Mouse (Mus musculus): Measurements from ENCODE around the gene Ccdc88a. TPM values are rescaled to one million over a fixed set of nuclear protein-coding genes. Genes with fewer than 3 reads are reported as not detected.

The Ccdc88a gene
- polyA plus RNA-seq (2012; rRNA removed), result 13.4 and 16.1 TPM in 2 replicates

DNA sequence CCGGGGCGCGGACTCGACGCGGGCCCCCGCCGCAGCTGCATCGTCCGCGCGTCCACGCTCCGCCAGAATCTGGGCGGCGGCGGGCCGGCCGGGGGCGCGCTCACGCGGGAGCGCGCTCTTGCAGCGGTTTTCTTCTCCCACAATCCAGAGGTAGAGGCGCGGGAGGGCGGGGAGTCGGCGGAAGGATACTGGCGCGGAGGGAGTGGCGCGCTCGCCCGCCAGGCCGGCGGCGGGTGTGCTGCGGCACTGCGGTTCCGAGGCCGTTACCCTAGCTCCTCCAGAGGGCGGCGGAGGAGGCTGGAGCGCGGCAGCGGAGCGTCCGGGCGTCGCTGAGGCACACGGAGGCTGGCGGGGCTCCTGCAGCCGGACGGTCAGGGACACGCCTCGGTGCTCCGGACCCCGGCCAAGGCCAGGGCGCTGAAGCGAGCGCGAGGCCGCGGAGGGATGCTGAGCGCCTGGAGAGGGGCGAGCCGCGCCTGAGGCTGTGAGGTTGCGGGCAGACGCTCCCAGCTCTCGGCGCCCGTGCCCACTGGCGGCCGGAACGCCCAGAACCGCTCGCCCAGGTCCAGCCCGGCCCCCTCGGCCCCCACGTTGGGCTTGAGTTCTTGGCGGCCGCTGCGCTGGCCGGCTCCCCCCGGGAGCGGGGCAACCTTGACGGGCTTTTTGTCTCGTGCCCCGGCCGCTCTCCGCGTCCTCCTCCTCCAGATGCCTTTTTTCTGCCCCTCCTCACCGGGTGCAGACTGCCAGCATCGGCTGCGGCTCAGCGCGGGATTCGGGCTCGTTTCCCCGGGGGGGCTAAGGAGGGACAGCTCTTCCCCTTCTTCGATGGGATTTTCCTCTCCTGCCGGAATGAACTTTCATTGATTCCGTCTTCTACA lies at the start of gene Ccdc88a:
Ccdc88a (plus strand) TSS at position 263 of the 878 bp plus-strand sequence.
- peak within 1 kb of the TSS; percentile 92 for H3K4me3 ChIP-seq (ENCODE audit: control insufficient read depth, low read depth, low read length)
- TF ChIP-seq CTCF (IDR thresholded peaks at IDR 0.05; ENCODE audit: control insufficient read depth, insufficient read depth, insufficient replicate concordance, low read depth, low read length) (no peak), POLR2A (IDR thresholded peaks at IDR 0.05; ENCODE audit: control insufficient read depth, low read depth, low read length) (peak; percentile 91)
- H3K4me1 ChIP-seq (ENCODE audit: control insufficient read depth, insufficient read depth, low read length), result peaks cover 2% of the 10 kb centered on the region; the same call in 1 of the 2 replicates
- peak within 1 kb of the TSS; percentile 95 for H3K27ac ChIP-seq (ENCODE audit: control insufficient read depth, insufficient read depth, low read depth, low read length)
- no peaks in the 10 kb centered on the region for H3K36me3 ChIP-seq (ENCODE audit: control insufficient read depth, insufficient read depth, low read length)
- H3K27me3 ChIP-seq (ENCODE audit: control insufficient read depth, insufficient read depth, low read length), result no peaks in the 10 kb centered on the region

DNA sequence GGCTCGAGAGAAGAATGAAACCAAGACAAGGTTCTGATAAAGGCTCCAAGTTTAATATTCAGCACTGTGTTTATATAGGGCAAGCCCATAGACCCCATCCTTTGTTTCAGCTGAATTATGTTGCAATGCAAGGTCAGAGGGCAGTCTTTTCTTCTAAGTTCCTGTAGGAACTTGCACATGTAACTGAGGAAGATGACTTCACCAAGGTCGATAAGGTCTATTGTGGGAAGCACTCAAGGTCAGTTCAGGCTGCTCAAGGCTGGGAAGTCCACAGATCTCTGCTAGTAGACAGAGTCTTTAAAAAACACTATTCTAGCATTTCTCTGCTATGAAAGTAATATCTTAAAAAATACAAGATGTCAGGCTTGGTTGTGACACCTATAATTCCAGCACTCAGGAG lies 38.0 kb upstream of the Ccdc88a start:
- H3K27ac ChIP-seq (ENCODE audit: control insufficient read depth, insufficient read depth, low read depth, low read length), result no peak overlapping the region
- no peaks in the 10 kb centered on the region for H3K4me1 ChIP-seq (ENCODE audit: control insufficient read depth, insufficient read depth, low read length)
- no peaks in the 10 kb centered on the region for H3K36me3 ChIP-seq (ENCODE audit: control insufficient read depth, insufficient read depth, low read length)
- H3K4me3 ChIP-seq (ENCODE audit: control insufficient read depth, low read depth, low read length), result no peak overlapping the region
- TF ChIP-seq CTCF (IDR thresholded peaks at IDR 0.05; ENCODE audit: control insufficient read depth, insufficient read depth, insufficient replicate concordance, low read depth, low read length), result no peak
- TF ChIP-seq POLR2A (IDR thresholded peaks at IDR 0.05; ENCODE audit: control insufficient read depth, low read depth, low read length), result no peak
- H3K27me3 ChIP-seq (ENCODE audit: control insufficient read depth, insufficient read depth, low read length), result no peaks in the 10 kb centered on the region

- no peaks in the 10 kb centered on the region for H3K36me3 ChIP-seq (ENCODE audit: control insufficient read depth, insufficient read depth, low read length)
- no peak overlapping the region for H3K27ac ChIP-seq (ENCODE audit: control insufficient read depth, insufficient read depth, low read depth, low read length)
- H3K4me1 ChIP-seq (ENCODE audit: control insufficient read depth, insufficient read depth, low read length), result no peaks in the 10 kb centered on the region
- H3K27me3 ChIP-seq (ENCODE audit: control insufficient read depth, insufficient read depth, low read length), result no peaks in the 10 kb centered on the region
- H3K4me3 ChIP-seq (ENCODE audit: control insufficient read depth, low read depth, low read length), result no peak overlapping the region
- TF ChIP-seq CTCF (IDR thresholded peaks at IDR 0.05; ENCODE audit: control insufficient read depth, insufficient read depth, insufficient replicate concordance, low read depth, low read length), result no peak
- TF ChIP-seq POLR2A (IDR thresholded peaks at IDR 0.05; ENCODE audit: control insufficient read depth, low read depth, low read length), result no peak
Observed at GRCm38 (mm10) chr11:29341259-29341658, 32.2 kb upstream of the Ccdc88a start.

DNA sequence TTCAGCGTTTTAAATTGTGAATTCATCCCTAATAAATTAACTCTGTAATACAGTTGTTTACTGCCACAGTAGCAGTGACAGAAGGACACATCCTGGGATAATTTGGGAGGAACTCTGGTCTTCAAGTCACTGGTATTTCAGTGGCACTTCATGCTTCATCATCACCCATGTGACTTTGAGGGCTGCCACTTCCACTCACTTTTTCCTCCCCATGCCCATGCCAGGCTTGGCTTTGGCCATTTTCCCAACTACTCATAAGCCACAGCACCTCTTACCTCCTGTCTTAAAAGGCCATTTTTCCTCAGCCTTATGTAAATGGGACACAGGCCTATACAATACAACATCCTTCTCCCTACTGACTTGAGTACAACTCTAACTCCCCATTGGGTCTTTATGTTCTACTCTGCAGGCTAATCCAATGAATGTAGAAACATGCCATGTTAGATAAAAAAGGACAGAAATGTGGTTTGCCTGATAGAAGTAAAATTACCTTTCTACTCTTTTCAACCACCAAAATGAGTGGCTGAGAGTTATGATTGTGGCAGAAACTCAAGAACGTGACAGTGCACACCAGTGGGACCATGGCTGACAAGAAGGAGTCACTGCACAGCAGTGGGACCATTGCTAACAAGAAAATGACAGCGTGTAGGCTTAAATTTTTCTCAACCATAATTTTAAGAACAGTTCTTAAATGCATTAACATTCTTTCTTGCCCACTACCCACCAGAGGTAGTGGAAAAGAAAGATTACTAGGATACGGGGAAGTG lies 28.4 kb upstream of the Ccdc88a start:
- Histone ChIP-seq H3K36me3 (ENCODE audit: control insufficient read depth, insufficient read depth, low read length) (no peaks in the 10 kb centered on the region), H3K4me1 (ENCODE audit: control insufficient read depth, insufficient read depth, low read length) (no peaks in the 10 kb centered on the region), H3K27ac (ENCODE audit: control insufficient read depth, insufficient read depth, low read depth, low read length) (no peak overlapping the region)

GRCm38 (mm10) chr11:29345673-29346286 lies 27.7 kb upstream of the Ccdc88a start:
- Histone ChIP-seq H3K4me3 (ENCODE audit: control insufficient read depth, low read depth, low read length) (no peak overlapping the region), H3K36me3 (ENCODE audit: control insufficient read depth, insufficient read depth, low read length) (no peaks in the 10 kb centered on the region), H3K27me3 (ENCODE audit: control insufficient read depth, insufficient read depth, low read length) (no peaks in the 10 kb centered on the region), H3K4me1 (ENCODE audit: control insufficient read depth, insufficient read depth, low read length) (no peaks in the 10 kb centered on the region), H3K27ac (ENCODE audit: control insufficient read depth, insufficient read depth, low read depth, low read length) (no peak overlapping the region)
- no peak for TF ChIP-seq CTCF (IDR thresholded peaks at IDR 0.05; ENCODE audit: control insufficient read depth, insufficient read depth, insufficient replicate concordance, low read depth, low read length)
- TF ChIP-seq POLR2A (IDR thresholded peaks at IDR 0.05; ENCODE audit: control insufficient read depth, low read depth, low read length), result no peak

More for the DNA sequence above, 28.4 kb upstream of the Ccdc88a start:
- Histone ChIP-seq H3K4me3 (ENCODE audit: control insufficient read depth, low read depth, low read length) (no peak overlapping the region), H3K27me3 (ENCODE audit: control insufficient read depth, insufficient read depth, low read length) (no peaks in the 10 kb centered on the region)
- TF ChIP-seq POLR2A (IDR thresholded peaks at IDR 0.05; ENCODE audit: control insufficient read depth, low read depth, low read length) (no peak), CTCF (IDR thresholded peaks at IDR 0.05; ENCODE audit: control insufficient read depth, insufficient read depth, insufficient replicate concordance, low read depth, low read length) (no peak)

GRCm38 (mm10) chr11:29350891-29351290 lies 22.6 kb upstream of the Ccdc88a start:
- Histone ChIP-seq H3K27me3 (ENCODE audit: control insufficient read depth, insufficient read depth, low read length) (no peaks in the 10 kb centered on the region), H3K4me1 (ENCODE audit: control insufficient read depth, insufficient read depth, low read length) (no peaks in the 10 kb centered on the region), H3K4me3 (ENCODE audit: control insufficient read depth, low read depth, low read length) (no peak overlapping the region), H3K36me3 (ENCODE audit: control insufficient read depth, insufficient read depth, low read length) (no peaks in the 10 kb centered on the region), H3K27ac (ENCODE audit: control insufficient read depth, insufficient read depth, low read depth, low read length) (no peak overlapping the region)
- TF ChIP-seq CTCF (IDR thresholded peaks at IDR 0.05; ENCODE audit: control insufficient read depth, insufficient read depth, insufficient replicate concordance, low read depth, low read length) (no peak), POLR2A (IDR thresholded peaks at IDR 0.05; ENCODE audit: control insufficient read depth, low read depth, low read length) (no peak)

DNA sequence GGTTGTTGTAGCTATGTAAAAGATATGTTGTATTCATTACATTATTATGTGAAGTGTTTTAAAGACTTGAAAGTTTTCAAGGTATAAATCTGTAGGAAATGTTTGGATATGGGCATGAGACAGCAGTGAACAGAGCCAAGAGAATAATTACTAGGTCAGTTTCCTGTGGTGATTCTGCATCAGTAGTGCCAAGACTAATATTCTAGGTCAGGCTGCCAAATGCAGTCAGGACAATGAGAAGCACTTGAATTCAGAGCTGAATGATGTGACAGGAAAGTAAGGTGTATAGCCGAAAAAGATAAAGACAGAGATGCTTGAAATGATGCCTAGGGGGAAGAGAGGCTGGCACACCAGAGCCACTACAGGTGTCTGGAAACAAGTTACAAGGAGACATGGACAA lies 21.2 kb upstream of the Ccdc88a start:
- no peak overlapping the region for H3K27ac ChIP-seq (ENCODE audit: control insufficient read depth, insufficient read depth, low read depth, low read length)
- TF ChIP-seq CTCF (IDR thresholded peaks at IDR 0.05; ENCODE audit: control insufficient read depth, insufficient read depth, insufficient replicate concordance, low read depth, low read length) (no peak), POLR2A (IDR thresholded peaks at IDR 0.05; ENCODE audit: control insufficient read depth, low read depth, low read length) (no peak)
- no peaks in the 10 kb centered on the region for H3K36me3 ChIP-seq (ENCODE audit: control insufficient read depth, insufficient read depth, low read length)
- H3K27me3 ChIP-seq (ENCODE audit: control insufficient read depth, insufficient read depth, low read length), result no peaks in the 10 kb centered on the region
- no peak overlapping the region for H3K4me3 ChIP-seq (ENCODE audit: control insufficient read depth, low read depth, low read length)
- no peaks in the 10 kb centered on the region for H3K4me1 ChIP-seq (ENCODE audit: control insufficient read depth, insufficient read depth, low read length)
